Mouse (Mus musculus): Measurements from ENCODE around the gene Resf1.

GRCm38 (mm10) chr6:149330332-149330731, 21.1 kb downstream of the Resf1 start:
- TF ChIP-seq POLR2A (IDR thresholded peaks at IDR 0.05; ENCODE audit: borderline replicate concordance, extremely low read depth, low read depth, low read length) (no peak), CTCF (IDR thresholded peaks at IDR 0.05; ENCODE audit: insufficient read depth, low read length) (no peak)
